Mouse (Mus musculus) heart, embryonic 16.5 days (tissue): ENCODE results near the gene Hoxd4. TPM values are rescaled to one million over a fixed set of nuclear protein-coding genes. Genes with fewer than 3 reads are reported as not detected.

ENCODE experiments used
- ATAC-seq: fragments of 200-750 bp; cut with Nextera tagmentation; replicated peaks from 2 replicates; pipeline ENCODE4 v1.8.0; 2017; ENCODE audit warnings: moderate number of reproducible peaks; ENCODE audit not compliant: insufficient read depth, low FRiP score; ENCODE audit errors: extremely low read depth
- H3K27ac ChIP-seq: fragments of 300-500 bp; sonication (generic); 2 replicates; pipeline ENCODE4 v1.5.1; 2014; ENCODE audit warnings: mild to moderate bottlenecking, low read length, control low read depth, moderate library complexity
- H3K27me3 ChIP-seq: fragments of 300-500 bp; sonication (generic); 2 replicates; pipeline ENCODE4 v1.6.1; 2014; ENCODE audit warnings: low read length, mixed read lengths; ENCODE audit not compliant: control insufficient read depth, insufficient read depth
- H3K36me3 ChIP-seq: fragments of 300-500 bp; sonication (generic); 2 replicates; pipeline ENCODE4 v1.6.1; 2014; ENCODE audit not compliant: control insufficient read depth, insufficient read depth
- H3K4me1 ChIP-seq: fragments of 300-500 bp; sonication (generic); 2 replicates; pipeline ENCODE4 v1.6.1; 2014; ENCODE audit warnings: low read length, mixed read lengths; ENCODE audit not compliant: control insufficient read depth, insufficient read depth
- H3K4me2 ChIP-seq: fragments of 300-500 bp; sonication (generic); 2 replicates; pipeline ENCODE4 v1.6.1; 2014; ENCODE audit warnings: low read depth, mild to moderate bottlenecking, control low read depth, low read length
- H3K4me3 ChIP-seq: fragments of 300-500 bp; sonication (generic); 2 replicates; pipeline ENCODE4 v1.5.1; 2014; ENCODE audit warnings: mild to moderate bottlenecking, control low read depth, low read length
- H3K9ac ChIP-seq: fragments of 300-500 bp; sonication (generic); 2 replicates; pipeline ENCODE4 v1.6.1; 2014; ENCODE audit warnings: low read length, control low read depth
- H3K9me3 ChIP-seq: fragments of 300-500 bp; sonication (generic); replicated peaks from 2 replicates; pipeline ENCODE4 v1.6.1; 2016; ENCODE audit warnings: low read length; ENCODE audit not compliant: control insufficient read depth
- WGBS: fragments of 180-500 bp; shearing (Covaris S2); extraction: QIAGEN DNeasy Blood & Tissue Kit; methylation state at CpG from one replicate; pipeline ENCODE4 v1.1.7; 2014; 5-methylcytosine and 5-hydroxymethylcytosine counted together
- polyA plus RNA-seq: library from polyadenylated mRNA; unstranded; fragments of >200 nt; fragmentation: Nextera tagmentation; extraction: Ambion mirVana; gene quantifications from 2 replicates; pipeline ENCODE4 v1.2.1, GENCODE M21; 2015

The Hoxd4 gene
- polyA plus RNA-seq, 1 experiment from 2014 or later: 0.18 TPM

DNA sequence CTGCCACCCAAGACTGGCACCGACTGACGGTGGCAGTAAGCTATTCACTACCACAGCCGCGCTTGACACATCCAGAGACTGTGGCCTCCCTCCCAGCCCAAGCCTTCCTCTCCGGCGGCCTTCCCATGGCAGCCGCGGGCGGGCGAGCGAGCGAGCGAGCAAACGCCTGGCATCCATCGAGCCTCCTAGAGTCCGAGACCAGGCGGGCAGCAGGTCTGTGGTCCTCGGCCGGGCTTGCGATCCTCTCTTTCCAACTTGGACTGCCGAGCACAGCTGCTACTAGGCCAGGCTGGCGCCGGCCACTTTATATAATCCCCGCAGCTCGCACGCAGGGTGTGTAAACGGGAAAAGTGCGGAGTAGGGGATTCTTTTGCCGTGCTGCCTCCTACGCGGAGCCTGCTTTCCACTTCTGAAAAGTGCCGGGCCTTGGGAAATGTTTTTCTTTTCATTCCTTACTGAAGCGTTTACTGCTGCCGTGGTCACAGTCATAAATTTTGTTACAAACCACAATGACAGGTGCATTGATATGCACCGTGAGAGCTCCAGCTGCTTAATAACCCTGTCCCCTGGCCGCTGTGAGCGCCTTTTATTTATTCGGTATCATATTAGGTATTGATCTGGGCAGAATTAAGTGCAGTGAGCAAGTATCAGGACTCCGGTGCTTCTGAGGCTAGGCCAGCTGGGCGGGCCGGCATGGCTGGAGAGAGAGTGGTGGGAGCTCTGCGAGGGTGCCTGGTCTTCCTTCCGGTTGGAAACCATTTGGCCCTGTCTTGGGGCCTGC is 28.8 kb downstream of the Hoxd4 start:
- ATAC-seq: no peak
- Histone ChIP-seq H3K4me1 (peaks cover 4% of the 10 kb centered on the region), H3K27ac (no peak overlapping the region), H3K36me3 (no peaks in the 10 kb centered on the region), H3K4me2 (peak overlapping the region; percentile 30; the same call in 1 of the 2 replicates), H3K9me3 (no peaks in the 10 kb centered on the region), H3K27me3 (peaks cover 95% of the 10 kb centered on the region), H3K9ac (no peak overlapping the region), H3K4me3 (peak overlapping the region; percentile 18; the same call in 1 of the 2 replicates)
- WGBS: 4% methylated on average over 43 of the region's 43 CpGs

GRCm38 (mm10) chr2:74741252-74741978 is 29.7 kb downstream of the Hoxd4 start:
- no peak overlapping the region for H3K27ac ChIP-seq
- WGBS: 44% methylated on average over 2 of the region's 3 CpGs
- no peak overlapping the region for H3K4me2 ChIP-seq
- no peak for ATAC-seq
- no peak overlapping the region for H3K9ac ChIP-seq
- no peaks in the 10 kb centered on the region for H3K36me3 ChIP-seq
- H3K9me3 ChIP-seq: no peaks in the 10 kb centered on the region
- H3K27me3 ChIP-seq: peaks cover 95% of the 10 kb centered on the region
- H3K4me1 ChIP-seq: no peaks in the 10 kb centered on the region; the same call in 1 of the 2 replicates
- H3K4me3 ChIP-seq: no peak overlapping the region

DNA sequence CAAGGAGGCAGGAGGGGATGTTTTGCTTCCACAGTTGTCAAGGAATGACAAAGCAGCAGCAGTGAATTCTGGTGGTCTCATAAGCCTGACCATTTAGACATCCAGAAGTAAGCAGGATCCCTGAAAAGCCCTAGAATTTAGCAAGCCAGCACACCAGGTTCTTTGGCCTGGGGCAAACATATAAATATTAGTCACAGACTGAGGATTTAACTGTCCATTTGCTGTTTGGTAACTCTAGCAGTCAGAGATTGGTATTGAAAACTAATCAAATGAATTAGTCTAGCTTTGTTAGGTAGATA is 30.2 kb downstream of the Hoxd4 start:
- Histone ChIP-seq H3K4me3 (no peak overlapping the region), H3K36me3 (no peaks in the 10 kb centered on the region), H3K9ac (no peak overlapping the region), H3K27ac (no peak overlapping the region), H3K9me3 (no peaks in the 10 kb centered on the region), H3K4me1 (no peaks in the 10 kb centered on the region; the same call in 1 of the 2 replicates), H3K27me3 (peaks cover 95% of the 10 kb centered on the region), H3K4me2 (no peak overlapping the region)
- no peak for ATAC-seq

DNA sequence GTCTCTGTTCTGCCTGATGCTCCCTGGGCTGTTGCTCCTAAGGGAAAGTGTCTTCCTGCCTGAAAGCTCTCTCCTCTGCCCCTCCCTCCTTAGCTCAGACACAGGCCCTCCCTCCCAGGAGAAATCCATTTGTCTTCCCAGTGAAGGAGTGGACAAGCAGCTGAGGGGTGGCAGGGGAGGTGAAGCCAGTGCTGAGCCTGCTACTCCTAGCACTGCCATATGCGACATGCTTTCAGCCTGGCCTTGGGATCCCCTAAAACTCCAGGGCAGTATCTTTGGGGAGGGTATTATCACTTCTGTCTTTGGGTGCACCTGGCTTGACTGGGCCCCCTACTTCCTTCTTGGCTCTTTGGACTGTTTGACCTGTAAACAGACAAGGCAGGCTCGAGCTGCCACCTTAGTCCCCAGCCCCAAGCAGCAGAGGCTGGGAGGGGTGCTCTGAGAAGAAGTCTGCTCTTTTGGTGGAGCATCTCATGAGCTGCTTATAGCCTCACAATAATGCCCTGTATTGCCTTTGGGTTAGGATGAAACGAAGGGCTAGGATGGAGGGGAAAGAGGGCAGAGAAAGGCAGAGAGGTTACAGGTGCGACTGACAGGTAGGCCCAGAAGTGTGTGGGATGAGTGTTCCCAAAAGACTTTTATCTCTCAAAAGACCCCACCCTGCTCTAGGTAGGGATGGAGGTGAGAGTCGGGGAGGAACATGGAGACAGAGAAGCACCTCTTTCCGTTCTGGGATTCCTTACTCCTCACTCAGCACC is 34.0 kb downstream of the Hoxd4 start:
- no peaks in the 10 kb centered on the region for H3K9me3 ChIP-seq
- H3K27ac ChIP-seq: no peak overlapping the region
- no peak for ATAC-seq
- no peak overlapping the region for H3K4me2 ChIP-seq
- H3K4me1 ChIP-seq: peaks cover 8% of the 10 kb centered on the region
- H3K36me3 ChIP-seq: no peaks in the 10 kb centered on the region
- 9% methylated on average over 6 of the region's 6 CpGs for WGBS
- H3K9ac ChIP-seq: no peak overlapping the region
- no peak overlapping the region for H3K4me3 ChIP-seq
- peaks cover 93% of the 10 kb centered on the region for H3K27me3 ChIP-seq

GRCm38 (mm10) chr2:74746298-74746921 is 34.7 kb downstream of the Hoxd4 start:
- no peak overlapping the region for H3K27ac ChIP-seq
- WGBS: 4% methylated on average over 58 of the region's 58 CpGs
- no peak overlapping the region for H3K4me2 ChIP-seq
- no peaks in the 10 kb centered on the region for H3K36me3 ChIP-seq
- no peak overlapping the region for H3K9ac ChIP-seq
- peaks cover 8% of the 10 kb centered on the region for H3K4me1 ChIP-seq
- H3K27me3 ChIP-seq: peaks cover 95% of the 10 kb centered on the region
- ATAC-seq: no peak
- H3K4me3 ChIP-seq: peak overlapping the region; percentile 20
- no peaks in the 10 kb centered on the region for H3K9me3 ChIP-seq

- 4% methylated on average over 24 of the region's 24 CpGs for WGBS
- Histone ChIP-seq H3K4me3 (0 out of 2 replicates have a peak overlapping the region, but pooled peaks have one; percentile 20), H3K4me2 (no peak overlapping the region)
These were observed 35.3 kb downstream of the Hoxd4 start for GRCm38 (mm10) chr2:74747006-74747405.

GRCm38 (mm10) chr2:74747661-74748141 is 36.0 kb downstream of the Hoxd4 start:
- H3K4me2 ChIP-seq: no peak overlapping the region
- WGBS: 16% methylated on average over 11 of the region's 11 CpGs
- H3K36me3 ChIP-seq: no peaks in the 10 kb centered on the region
- H3K27ac ChIP-seq: no peak overlapping the region
- H3K9me3 ChIP-seq: no peaks in the 10 kb centered on the region
- peaks cover 8% of the 10 kb centered on the region for H3K4me1 ChIP-seq
- H3K9ac ChIP-seq: no peak overlapping the region
- no peak for ATAC-seq
- H3K4me3 ChIP-seq: no peak overlapping the region
- peaks cover 95% of the 10 kb centered on the region for H3K27me3 ChIP-seq

More at GRCm38 (mm10) chr2:74747006-74747405, 35.3 kb downstream of the Hoxd4 start:
- ATAC-seq: no peak
- H3K9me3 ChIP-seq: no peaks in the 10 kb centered on the region
- H3K27ac ChIP-seq: no peak overlapping the region
- no peak overlapping the region for H3K9ac ChIP-seq
- H3K4me1 ChIP-seq: peaks cover 8% of the 10 kb centered on the region
- H3K27me3 ChIP-seq: peaks cover 95% of the 10 kb centered on the region
- no peaks in the 10 kb centered on the region for H3K36me3 ChIP-seq

DNA sequence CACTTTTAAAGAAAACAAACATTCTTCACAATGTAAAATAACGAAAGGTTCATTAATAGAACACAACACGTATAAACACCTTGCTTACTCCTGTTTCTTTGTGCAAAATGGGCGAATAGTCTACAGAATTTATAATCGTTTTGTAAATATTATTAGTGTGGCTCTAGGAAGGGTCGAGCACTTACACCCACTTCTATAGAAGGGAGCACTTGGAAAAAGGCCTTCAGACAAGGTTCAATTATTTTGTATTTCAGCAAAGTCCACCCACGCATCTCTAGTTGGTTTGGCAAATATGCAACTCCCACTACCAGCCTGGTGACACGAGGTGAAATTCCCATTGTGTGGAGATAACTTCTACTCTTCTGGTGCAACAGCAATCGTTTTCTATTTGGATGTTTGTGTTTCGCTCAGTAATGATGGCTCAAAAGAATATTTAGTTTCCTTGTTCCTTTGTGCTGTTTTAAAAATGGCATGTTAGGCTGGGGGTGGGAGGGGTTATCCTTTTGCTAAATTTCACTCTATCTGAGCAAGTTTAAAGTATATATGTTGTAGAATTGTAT is 36.8 kb downstream of the Hoxd4 start:
- Histone ChIP-seq H3K4me3 (no peak overlapping the region), H3K27ac (no peak overlapping the region), H3K36me3 (no peaks in the 10 kb centered on the region), H3K9ac (no peak overlapping the region), H3K9me3 (no peaks in the 10 kb centered on the region), H3K27me3 (peaks cover 91% of the 10 kb centered on the region), H3K4me1 (peaks cover 8% of the 10 kb centered on the region), H3K4me2 (no peak overlapping the region)
- WGBS: 11% methylated on average over 9 of the region's 9 CpGs
- no peak for ATAC-seq
